Mouse (Mus musculus) embryonic facial prominence, embryonic 11.5 days (tissue): ENCODE results near the gene Vav2. TPM values are rescaled to one million over a fixed set of nuclear protein-coding genes. Genes with fewer than 3 reads are reported as not detected.
A peak's percentile ranks its signal among the peaks of the same experiment; 100 is the strongest.

ENCODE experiments used
- ATAC-seq: fragments of 200-750 bp; cut with Nextera tagmentation; replicated peaks from 2 replicates; pipeline ENCODE4 v1.8.0; 2017; ENCODE audit warnings: low read depth; ENCODE audit not compliant: insufficient number of reproducible peaks, low FRiP score, low TSS enrichment
- DNase-seq: peaks from one replicate; pipeline ENCODE4 v3.0.0-alpha.2; 2015; ENCODE audit warnings: low spot score
- H3K27ac ChIP-seq: fragments of 300-500 bp; sonication (generic); replicated peaks from 2 replicates; pipeline ENCODE4 v1.5.1; 2014; ENCODE audit warnings: mild to moderate bottlenecking, low read depth, low read length, control low read depth
- H3K27me3 ChIP-seq: fragments of 300-500 bp; sonication (generic); 2 replicates; pipeline ENCODE4 v1.6.1; 2014; ENCODE audit warnings: mild to moderate bottlenecking, low read length, moderate library complexity, mixed read lengths; ENCODE audit not compliant: control insufficient read depth, insufficient read depth
- H3K36me3 ChIP-seq: fragments of 300-500 bp; sonication (generic); replicated peaks from 2 replicates; pipeline ENCODE4 v1.6.1; 2014; ENCODE audit warnings: low read depth, mild to moderate bottlenecking, low read length, moderate library complexity, mixed read lengths; ENCODE audit not compliant: control insufficient read depth, insufficient read depth
- H3K4me1 ChIP-seq: fragments of 300-500 bp; sonication (generic); 2 replicates; pipeline ENCODE4 v1.6.1; 2014; ENCODE audit warnings: low read length, mixed read lengths; ENCODE audit not compliant: control insufficient read depth, insufficient read depth
- H3K4me2 ChIP-seq: fragments of 300-500 bp; sonication (generic); 2 replicates; pipeline ENCODE4 v1.6.1; 2014; ENCODE audit warnings: low read depth, mild to moderate bottlenecking, control low read depth, low read length, moderate library complexity
- H3K4me3 ChIP-seq: fragments of 300-500 bp; sonication (generic); 2 replicates; pipeline ENCODE4 v1.5.1; 2014; ENCODE audit warnings: low read depth, low read length, control low read depth
- H3K9ac ChIP-seq: fragments of 300-500 bp; sonication (generic); replicated peaks from 2 replicates; pipeline ENCODE4 v1.6.1; 2014; ENCODE audit warnings: mild to moderate bottlenecking, control low read depth, low read length
- H3K9me3 ChIP-seq: fragments of 300-500 bp; sonication (generic); replicated peaks from 2 replicates; pipeline ENCODE4 v1.6.1; 2016; ENCODE audit warnings: mild to moderate bottlenecking, low read length, inconsistent platforms, mixed read lengths; ENCODE audit not compliant: control insufficient read depth
- WGBS: fragments of 180-500 bp; shearing (Covaris S2); extraction: QIAGEN DNeasy Blood & Tissue Kit; methylation state at CpG from one replicate; pipeline ENCODE4 v1.1.7; 2014; 5-methylcytosine and 5-hydroxymethylcytosine counted together
- polyA plus RNA-seq: library from polyadenylated mRNA; unstranded; fragments of >200 nt; fragmentation: Nextera tagmentation; extraction: Ambion mirVana; gene quantifications from 2 replicates; pipeline ENCODE4 v1.2.1, GENCODE M21; 2014

Gene Vav2
- polyA plus RNA-seq = 5.2 and 6.2 TPM in 2 replicates

DNA sequence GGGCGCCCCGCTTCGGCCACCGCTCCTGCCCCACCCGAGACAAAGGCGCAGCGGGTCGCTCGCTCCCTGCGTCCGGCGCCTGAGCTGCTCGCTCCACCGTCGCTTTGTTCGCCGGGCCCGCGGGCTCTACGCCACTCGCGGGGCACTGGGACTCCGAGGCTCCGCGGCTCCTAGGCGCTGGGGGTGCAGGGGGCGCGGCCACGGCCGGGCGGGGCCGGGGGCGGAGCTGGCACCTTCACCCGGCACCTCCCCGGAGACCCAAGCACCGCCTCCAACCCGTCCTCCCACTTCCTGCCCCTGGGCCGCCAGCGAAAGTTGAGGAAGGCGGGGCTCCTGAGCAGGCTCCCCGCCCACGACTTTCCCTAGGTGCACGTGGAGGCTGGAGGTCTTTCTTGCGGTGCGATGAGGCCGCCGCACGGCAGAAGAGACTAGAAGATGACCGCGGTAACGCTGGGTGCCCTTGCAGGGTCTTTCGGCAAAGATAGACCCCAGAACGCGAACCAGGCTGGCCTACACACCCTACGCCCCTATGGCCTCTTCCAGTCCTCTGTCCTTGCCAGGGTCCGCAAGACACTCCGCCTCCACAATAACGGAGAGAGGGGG, at the start of gene Vav2:
Gene Vav2 (minus strand): TSS at position 179 of the 603 bp plus-strand sequence.
- Histone ChIP-seq H3K27me3 (no peaks in the 10 kb centered on the region), H3K4me3 (peak within 1 kb of the TSS; percentile 94), H3K9me3 (no peaks in the 10 kb centered on the region), H3K4me2 (peak within 1 kb of the TSS; percentile 98), H3K4me1 (no peaks in the 10 kb centered on the region; the same call in 1 of the 2 replicates), H3K27ac (peak within 1 kb of the TSS; percentile 70), H3K9ac (peak within 1 kb of the TSS; percentile 87), H3K36me3 (no peaks in the 10 kb centered on the region)
- ATAC-seq (peak; percentile 87), DNase-seq (peak; percentile 96)
- WGBS = under 1% methylated on average over 58 of the region's 58 CpGs

DNA sequence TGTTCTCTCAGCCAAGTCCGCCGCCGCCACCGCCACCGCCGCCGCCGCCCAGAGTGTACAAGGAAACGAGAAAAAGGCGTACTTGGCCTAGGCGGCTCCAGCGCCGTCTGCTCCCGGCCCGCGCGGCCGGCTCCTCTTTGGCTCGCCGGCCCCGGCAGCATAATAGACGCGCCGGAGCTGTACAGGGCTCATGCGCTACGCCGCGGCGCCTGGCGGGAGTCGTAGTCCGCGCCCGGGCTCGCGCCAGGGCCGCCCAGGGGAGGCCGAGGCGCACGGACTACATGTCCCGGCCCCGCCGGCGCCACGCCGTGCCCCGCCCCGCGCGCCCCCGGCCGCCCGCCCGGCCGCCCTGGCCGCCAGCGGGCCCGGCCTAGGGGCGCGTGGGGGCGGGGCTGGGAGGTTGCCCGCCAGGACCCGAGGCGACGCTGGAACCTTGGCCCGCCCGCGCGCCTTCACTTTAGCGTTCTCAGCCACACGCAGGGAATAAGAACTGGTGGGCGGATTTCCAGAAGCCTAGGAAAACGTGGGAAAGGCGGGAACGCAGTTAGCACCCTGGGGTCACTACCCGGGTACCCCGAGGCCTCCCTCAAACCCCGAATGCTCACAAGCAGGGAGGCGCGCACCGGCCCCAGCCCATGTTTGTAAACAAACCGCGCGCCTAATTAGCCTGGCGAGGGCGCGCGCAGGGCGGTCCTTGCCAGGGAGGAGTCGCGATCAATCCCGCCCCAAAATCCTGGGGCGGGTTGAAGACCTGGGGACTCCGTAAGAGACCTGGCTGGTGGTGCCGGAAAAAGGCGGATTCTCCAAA, 48.9 kb upstream of the Vav2 start:
- peaks cover 12% of the 10 kb centered on the region for H3K4me1 ChIP-seq
- WGBS = under 1% methylated on average over 73 of the region's 96 CpGs
- ATAC-seq (peak; percentile 99), DNase-seq (peak; percentile 97)
- H3K4me3 ChIP-seq = peak overlapping the region; percentile 98
- peak overlapping the region; percentile 94 for H3K27ac ChIP-seq
- H3K4me2 ChIP-seq = peak overlapping the region; percentile 90
- peak overlapping the region; percentile 99 for H3K9ac ChIP-seq
- H3K36me3 ChIP-seq = no peaks in the 10 kb centered on the region; the same call in none of the 2 replicates
- no peaks in the 10 kb centered on the region for H3K9me3 ChIP-seq
- no peaks in the 10 kb centered on the region for H3K27me3 ChIP-seq

DNA sequence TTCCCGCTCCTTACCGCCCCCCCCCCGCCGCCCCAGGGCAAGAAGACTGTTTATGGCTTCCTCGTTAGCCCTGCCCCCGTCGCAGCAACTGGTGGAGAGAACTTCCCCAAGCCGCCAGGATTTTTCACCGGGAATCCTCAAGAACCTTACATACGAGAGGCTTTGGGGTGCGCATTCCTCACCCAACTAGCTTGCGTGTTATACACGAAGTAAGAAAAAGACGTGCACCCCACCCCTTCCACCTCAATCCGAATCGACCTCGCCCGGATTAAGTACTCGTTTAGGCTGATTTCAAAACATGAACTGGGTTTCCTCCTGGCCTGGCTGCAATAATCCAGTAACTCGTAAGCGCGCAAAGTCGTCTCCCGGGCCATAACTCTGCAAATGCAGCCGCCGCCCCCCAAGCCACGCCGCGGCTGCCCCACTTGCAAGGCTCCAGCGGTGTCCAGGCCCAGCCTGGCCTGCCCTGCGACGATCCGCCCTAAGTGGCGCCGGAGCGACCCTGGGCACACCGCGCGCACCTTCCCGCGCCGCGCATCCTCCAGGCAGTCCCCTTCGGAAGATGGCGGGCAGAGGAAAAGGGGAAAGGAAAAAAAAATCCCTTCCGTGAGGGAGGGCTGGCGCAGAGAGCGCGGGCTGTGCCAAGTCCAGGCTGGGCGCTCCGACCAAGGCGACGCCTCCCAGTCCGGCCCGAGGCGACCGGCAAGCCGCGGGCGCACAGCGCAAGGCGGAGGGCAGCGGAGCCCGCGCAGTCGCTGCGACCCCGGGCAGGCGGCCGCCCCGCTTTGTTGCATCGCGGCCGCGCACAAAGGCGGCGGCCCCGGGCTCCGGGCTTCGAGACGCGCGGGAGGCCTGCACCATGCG, 48.0 kb upstream of the Vav2 start:
- ATAC-seq (peak; percentile 17), DNase-seq (peak; percentile 38)
- peak overlapping the region; percentile 94 for H3K27ac ChIP-seq
- peak overlapping the region; percentile 90 for H3K4me2 ChIP-seq
- H3K36me3 ChIP-seq = no peaks in the 10 kb centered on the region; the same call in none of the 2 replicates
- H3K4me1 ChIP-seq = peaks cover 12% of the 10 kb centered on the region
- WGBS = under 1% methylated on average over 82 of the region's 84 CpGs
- peak overlapping the region; percentile 98 for H3K4me3 ChIP-seq
- H3K9ac ChIP-seq = peak overlapping the region; percentile 99
- no peaks in the 10 kb centered on the region for H3K9me3 ChIP-seq
- no peaks in the 10 kb centered on the region for H3K27me3 ChIP-seq

DNA sequence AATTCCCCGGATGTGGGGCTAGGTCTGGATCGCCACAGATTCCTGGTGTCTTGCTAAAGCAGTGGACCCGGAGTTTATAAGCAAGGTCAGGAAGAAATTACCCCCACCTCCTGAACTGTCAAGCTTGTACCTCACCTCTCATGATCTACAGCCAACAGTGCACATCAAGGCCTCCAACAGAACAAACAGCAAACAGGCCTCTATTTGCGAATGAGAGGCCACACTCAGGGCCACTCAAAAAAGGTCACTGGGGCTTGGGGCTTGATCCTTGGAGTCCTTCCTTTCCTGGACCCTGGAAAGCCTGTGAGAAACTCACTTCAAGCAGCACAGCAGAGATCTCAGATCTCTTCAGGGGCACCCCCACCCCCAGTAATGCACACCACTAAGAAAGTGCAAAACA, 47.1 kb upstream of the Vav2 start:
- Histone ChIP-seq H3K36me3 (no peaks in the 10 kb centered on the region; the same call in none of the 2 replicates), H3K4me2 (peak overlapping the region; percentile 90), H3K4me3 (peak overlapping the region; percentile 98), H3K9ac (peak overlapping the region; percentile 99), H3K27ac (no peak overlapping the region), H3K27me3 (no peaks in the 10 kb centered on the region), H3K9me3 (no peaks in the 10 kb centered on the region), H3K4me1 (peaks cover 12% of the 10 kb centered on the region)
- no peak for DNase-seq
- 22% methylated on average over 4 of the region's 4 CpGs for WGBS
- no peak for ATAC-seq

DNA sequence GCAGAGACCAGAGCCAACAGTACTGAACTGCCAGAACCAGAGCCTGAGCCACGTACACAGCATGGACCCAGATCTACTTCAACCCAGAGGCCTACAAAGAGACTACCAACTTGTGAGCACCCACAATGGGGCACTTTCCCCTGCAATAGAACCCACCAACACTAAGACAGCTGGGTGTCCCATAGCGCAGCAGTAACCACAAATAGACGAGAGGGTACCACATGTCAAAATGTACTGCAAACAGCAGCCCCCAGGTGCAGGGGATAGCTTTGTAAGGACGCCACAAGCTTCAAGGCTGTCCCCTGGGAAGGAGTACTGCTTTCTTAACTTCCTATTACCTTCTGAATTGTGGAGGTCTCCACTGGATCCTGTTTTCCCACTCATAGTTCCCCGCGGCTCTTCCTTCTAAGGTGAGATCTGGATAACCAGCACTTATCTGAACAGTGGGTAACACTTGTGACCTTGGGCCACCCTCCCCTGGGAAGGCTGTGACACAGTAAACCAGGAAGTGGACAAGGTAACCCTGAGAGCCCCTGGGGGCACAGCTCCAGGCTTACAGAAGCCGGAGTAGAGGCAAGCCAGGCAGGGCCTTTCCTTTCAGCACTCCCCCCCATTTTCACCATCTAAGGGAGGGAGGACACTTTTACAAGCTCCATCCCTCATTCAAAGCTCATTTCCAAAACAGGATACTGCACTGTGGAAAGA, 46.4 kb upstream of the Vav2 start:
- peaks cover 12% of the 10 kb centered on the region for H3K4me1 ChIP-seq
- no peak overlapping the region for H3K27ac ChIP-seq
- H3K4me3 ChIP-seq = peak overlapping the region; percentile 98
- no peaks in the 10 kb centered on the region for H3K9me3 ChIP-seq
- peak overlapping the region; percentile 90 for H3K4me2 ChIP-seq
- 71% methylated on average over 7 of the region's 7 CpGs for WGBS
- no peak overlapping the region; the same call in 1 of the 2 replicates for H3K9ac ChIP-seq
- no peak for DNase-seq
- H3K36me3 ChIP-seq = no peaks in the 10 kb centered on the region; the same call in none of the 2 replicates
- no peaks in the 10 kb centered on the region for H3K27me3 ChIP-seq
- no peak for ATAC-seq

DNA sequence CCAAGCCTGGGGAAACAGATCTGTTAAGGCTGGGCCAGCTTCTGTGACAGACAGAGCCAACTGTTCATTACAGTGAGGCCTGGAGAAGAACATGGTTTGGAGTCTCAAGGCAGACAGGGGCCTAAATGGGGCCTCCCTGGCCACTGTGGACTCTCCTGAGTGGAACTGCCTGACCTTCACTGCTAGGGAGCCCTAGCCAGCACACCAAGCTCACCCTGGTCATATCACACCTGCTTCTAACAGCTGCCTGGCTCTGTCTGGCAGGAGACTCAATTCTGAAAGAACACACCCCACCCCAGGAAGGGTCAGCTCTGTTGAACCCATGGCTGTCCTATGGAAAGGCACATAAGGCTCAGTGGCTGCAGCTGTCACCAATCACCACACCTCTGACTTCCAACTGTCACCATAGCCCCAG, 44.3 kb upstream of the Vav2 start:
- Histone ChIP-seq H3K27me3 (no peaks in the 10 kb centered on the region), H3K36me3 (no peaks in the 10 kb centered on the region; the same call in none of the 2 replicates), H3K27ac (no peak overlapping the region), H3K4me1 (peaks cover 12% of the 10 kb centered on the region), H3K4me3 (no peak overlapping the region), H3K4me2 (no peak overlapping the region), H3K9me3 (no peaks in the 10 kb centered on the region), H3K9ac (no peak overlapping the region)
- DNase-seq (no peak), ATAC-seq (no peak)

DNA sequence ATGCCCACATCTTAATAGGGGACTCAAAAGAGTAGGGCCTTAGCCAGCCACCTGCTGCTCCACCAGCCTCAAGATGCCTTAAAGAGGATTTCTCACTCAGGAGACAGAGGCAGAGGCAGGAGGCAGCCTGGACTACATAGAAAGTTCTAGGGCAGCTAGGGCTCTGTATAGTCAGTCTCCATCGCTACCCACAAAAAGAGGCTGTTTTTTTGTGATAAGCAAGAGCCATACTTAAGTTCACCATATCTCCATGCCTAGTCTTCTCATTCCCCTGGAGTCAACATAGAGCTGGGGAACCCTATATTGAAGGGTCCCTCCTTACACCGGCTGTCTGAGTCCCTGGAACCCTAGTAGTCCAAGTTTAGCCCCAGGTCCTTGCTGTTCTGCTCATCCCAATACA, 43.7 kb upstream of the Vav2 start:
- no peak overlapping the region for H3K4me2 ChIP-seq
- no peak overlapping the region for H3K4me3 ChIP-seq
- ATAC-seq = no peak
- WGBS = 91% methylated on average over 2 of the region's 2 CpGs
- no peaks in the 10 kb centered on the region; the same call in none of the 2 replicates for H3K36me3 ChIP-seq
- peaks cover 12% of the 10 kb centered on the region for H3K4me1 ChIP-seq
- no peak for DNase-seq
- no peak overlapping the region for H3K9ac ChIP-seq
- H3K9me3 ChIP-seq = no peaks in the 10 kb centered on the region
- H3K27me3 ChIP-seq = no peaks in the 10 kb centered on the region
- H3K27ac ChIP-seq = no peak overlapping the region
